Mouse (Mus musculus) heart, embryonic 16.5 days (tissue): ENCODE data around the gene Ripor2. TPM values are rescaled to one million over a fixed set of nuclear protein-coding genes. Genes with fewer than 3 reads are reported as not detected.

Experiments
- ATAC-seq: fragments of 200-750 bp; cut with Nextera tagmentation; replicated peaks from 2 replicates; pipeline ENCODE4 v1.8.0; 2017; ENCODE audit warnings: moderate number of reproducible peaks; ENCODE audit not compliant: insufficient read depth, low FRiP score; ENCODE audit errors: extremely low read depth
- H3K27ac ChIP-seq: fragments of 300-500 bp; sonication (generic); 2 replicates; pipeline ENCODE4 v1.5.1; 2014; ENCODE audit warnings: mild to moderate bottlenecking, low read length, control low read depth, moderate library complexity
- H3K27me3 ChIP-seq: fragments of 300-500 bp; sonication (generic); 2 replicates; pipeline ENCODE4 v1.6.1; 2014; ENCODE audit warnings: low read length, mixed read lengths; ENCODE audit not compliant: control insufficient read depth, insufficient read depth
- H3K36me3 ChIP-seq: fragments of 300-500 bp; sonication (generic); 2 replicates; pipeline ENCODE4 v1.6.1; 2014; ENCODE audit not compliant: control insufficient read depth, insufficient read depth
- H3K4me1 ChIP-seq: fragments of 300-500 bp; sonication (generic); 2 replicates; pipeline ENCODE4 v1.6.1; 2014; ENCODE audit warnings: low read length, mixed read lengths; ENCODE audit not compliant: control insufficient read depth, insufficient read depth
- H3K4me2 ChIP-seq: fragments of 300-500 bp; sonication (generic); 2 replicates; pipeline ENCODE4 v1.6.1; 2014; ENCODE audit warnings: low read depth, mild to moderate bottlenecking, control low read depth, low read length
- H3K4me3 ChIP-seq: fragments of 300-500 bp; sonication (generic); 2 replicates; pipeline ENCODE4 v1.5.1; 2014; ENCODE audit warnings: mild to moderate bottlenecking, control low read depth, low read length
- H3K9ac ChIP-seq: fragments of 300-500 bp; sonication (generic); 2 replicates; pipeline ENCODE4 v1.6.1; 2014; ENCODE audit warnings: low read length, control low read depth
- H3K9me3 ChIP-seq: fragments of 300-500 bp; sonication (generic); replicated peaks from 2 replicates; pipeline ENCODE4 v1.6.1; 2016; ENCODE audit warnings: low read length; ENCODE audit not compliant: control insufficient read depth
- WGBS: fragments of 180-500 bp; shearing (Covaris S2); extraction: QIAGEN DNeasy Blood & Tissue Kit; methylation state at CpG from one replicate; pipeline ENCODE4 v1.1.7; 2014; 5-methylcytosine and 5-hydroxymethylcytosine counted together
- polyA plus RNA-seq: library from polyadenylated mRNA; unstranded; fragments of >200 nt; fragmentation: Nextera tagmentation; extraction: Ambion mirVana; gene quantifications from 2 replicates; pipeline ENCODE4 v1.2.1, GENCODE M21; 2015

Ripor2 gene
- polyA plus RNA-seq, 1 experiment from 2014 or later: 17.3 TPM

GRCm38 (mm10) chr13:24714360-24714885, 132.4 kb downstream of the Ripor2 start:
- no peak overlapping the region for H3K27ac ChIP-seq
- no peak overlapping the region for H3K9ac ChIP-seq
- WGBS: 82% methylated on average over 9 of the region's 9 CpGs
- no peak overlapping the region for H3K4me3 ChIP-seq
- H3K9me3 ChIP-seq: 0 out of 2 replicates have a peak, but pooled peaks cover 2% of the 10 kb centered on the region
- H3K36me3 ChIP-seq: peaks cover 22% of the 10 kb centered on the region
- no peak overlapping the region for H3K4me2 ChIP-seq
- H3K4me1 ChIP-seq: peaks cover 12% of the 10 kb centered on the region
- no peak for ATAC-seq
- H3K27me3 ChIP-seq: no peaks in the 10 kb centered on the region

GRCm38 (mm10) chr13:24715601-24716000, 133.6 kb downstream of the Ripor2 start:
- no peak overlapping the region for H3K27ac ChIP-seq
- H3K4me3 ChIP-seq: no peak overlapping the region
- H3K4me1 ChIP-seq: peaks cover 12% of the 10 kb centered on the region
- 66% methylated on average over 5 of the region's 5 CpGs for WGBS
- no peak overlapping the region for H3K4me2 ChIP-seq
- ATAC-seq: no peak
- peaks cover 22% of the 10 kb centered on the region for H3K36me3 ChIP-seq
- H3K9ac ChIP-seq: no peak overlapping the region
- H3K27me3 ChIP-seq: no peaks in the 10 kb centered on the region
- 0 out of 2 replicates have a peak, but pooled peaks cover 2% of the 10 kb centered on the region for H3K9me3 ChIP-seq

DNA sequence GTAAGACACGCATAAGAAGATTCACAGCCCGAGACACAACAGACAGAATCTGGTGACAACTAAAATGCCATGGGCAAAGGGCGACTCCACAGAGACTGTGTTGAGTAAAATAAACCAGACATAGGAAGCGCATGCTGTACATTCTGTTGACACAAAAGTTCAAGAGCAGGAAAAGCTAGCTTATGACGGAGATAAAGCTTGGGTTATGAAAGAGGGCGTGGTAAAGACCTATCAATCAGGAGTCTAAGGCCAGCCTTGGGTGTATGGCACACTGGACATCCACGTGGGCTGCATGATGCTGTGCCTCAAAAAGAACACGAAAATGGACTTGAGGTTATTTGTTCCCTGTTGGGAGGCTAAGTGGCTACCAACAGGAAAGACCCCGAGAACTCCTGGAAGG, 134.5 kb downstream of the Ripor2 start:
- Histone ChIP-seq H3K27me3 (no peaks in the 10 kb centered on the region), H3K4me2 (no peak overlapping the region), H3K9ac (no peak overlapping the region), H3K9me3 (0 out of 2 replicates have a peak, but pooled peaks cover 2% of the 10 kb centered on the region), H3K4me3 (no peak overlapping the region), H3K27ac (no peak overlapping the region), H3K36me3 (peaks cover 22% of the 10 kb centered on the region), H3K4me1 (peaks cover 8% of the 10 kb centered on the region)
- 59% methylated on average over 9 of the region's 9 CpGs for WGBS
- no peak for ATAC-seq

DNA sequence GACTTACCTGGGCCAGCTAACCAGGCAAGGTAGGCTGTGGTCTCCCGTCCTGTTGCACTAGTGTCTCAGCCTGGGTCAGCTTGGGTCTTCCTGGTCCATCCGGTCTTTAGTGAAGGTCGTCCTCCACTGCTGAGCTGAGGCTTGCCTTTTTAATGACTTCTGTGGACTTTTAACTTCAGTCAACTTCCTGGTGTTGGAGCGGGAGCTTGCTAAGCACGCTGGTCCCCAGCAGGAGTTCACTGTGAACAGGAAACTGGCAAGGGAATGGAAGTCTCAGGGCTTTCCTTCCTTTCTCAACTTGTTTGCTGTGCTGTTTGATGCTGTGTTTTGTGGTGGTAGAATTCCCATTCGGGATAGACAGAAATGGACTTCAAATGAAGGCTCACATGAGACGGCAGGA, 135.7 kb downstream of the Ripor2 start:
- Histone ChIP-seq H3K27ac (no peak overlapping the region), H3K27me3 (no peaks in the 10 kb centered on the region), H3K4me1 (peaks cover 8% of the 10 kb centered on the region), H3K9ac (no peak overlapping the region), H3K9me3 (0 out of 2 replicates have a peak, but pooled peaks cover 2% of the 10 kb centered on the region), H3K4me3 (no peak overlapping the region), H3K4me2 (no peak overlapping the region), H3K36me3 (peaks cover 26% of the 10 kb centered on the region)
- no peak for ATAC-seq
- WGBS: 70% methylated on average over 7 of the region's 7 CpGs

- no peak for ATAC-seq
- WGBS: 66% methylated on average over 10 of the region's 10 CpGs
- Histone ChIP-seq H3K27me3 (no peaks in the 10 kb centered on the region), H3K4me3 (no peak overlapping the region), H3K4me1 (no peaks in the 10 kb centered on the region), H3K9ac (no peak overlapping the region), H3K9me3 (0 out of 2 replicates have a peak, but pooled peaks cover 2% of the 10 kb centered on the region), H3K27ac (no peak overlapping the region), H3K4me2 (no peak overlapping the region), H3K36me3 (peaks cover 31% of the 10 kb centered on the region)
Observed at GRCm38 (mm10) chr13:24721502-24721901, 139.5 kb downstream of the Ripor2 start.

- peaks cover 22% of the 10 kb centered on the region for H3K36me3 ChIP-seq
- H3K27me3 ChIP-seq: no peaks in the 10 kb centered on the region
- H3K9ac ChIP-seq: no peak overlapping the region
- no peaks in the 10 kb centered on the region for H3K4me1 ChIP-seq
- no peak for ATAC-seq
- H3K27ac ChIP-seq: no peak overlapping the region
- H3K4me2 ChIP-seq: no peak overlapping the region
- H3K4me3 ChIP-seq: no peak overlapping the region
- WGBS: 61% methylated on average over 8 of the region's 8 CpGs
- no peaks in the 10 kb centered on the region for H3K9me3 ChIP-seq
Observed at GRCm38 (mm10) chr13:24723699-24724394, 141.9 kb downstream of the Ripor2 start.

GRCm38 (mm10) chr13:24724395-24724759, 142.4 kb downstream of the Ripor2 start:
- Histone ChIP-seq H3K27ac (no peak overlapping the region), H3K4me2 (no peak overlapping the region), H3K9me3 (no peaks in the 10 kb centered on the region), H3K4me1 (no peaks in the 10 kb centered on the region), H3K4me3 (no peak overlapping the region), H3K9ac (no peak overlapping the region), H3K27me3 (no peaks in the 10 kb centered on the region), H3K36me3 (peaks cover 20% of the 10 kb centered on the region)
- 55% methylated on average over 4 of the region's 4 CpGs for WGBS
- ATAC-seq: no peak

DNA sequence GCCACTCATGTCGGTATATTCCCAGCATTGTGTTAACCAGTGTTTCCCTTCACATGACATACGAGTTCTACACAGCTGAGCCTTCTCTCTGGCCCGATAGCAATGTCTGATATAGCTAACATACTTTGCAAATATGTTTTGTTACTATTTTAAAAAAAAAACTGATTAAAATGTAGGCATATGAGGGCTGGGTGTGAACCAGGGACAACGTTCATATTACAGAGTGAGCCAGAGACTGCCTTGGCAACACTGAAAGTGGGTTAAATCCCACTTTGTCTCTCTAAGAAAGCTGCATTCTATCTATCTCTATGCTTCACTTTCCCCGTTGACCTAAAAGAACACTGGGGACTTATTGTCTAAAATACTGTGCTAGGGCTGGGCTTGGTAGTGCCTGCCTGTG, 147.1 kb downstream of the Ripor2 start:
- WGBS: 83% methylated on average over 5 of the region's 5 CpGs

DNA sequence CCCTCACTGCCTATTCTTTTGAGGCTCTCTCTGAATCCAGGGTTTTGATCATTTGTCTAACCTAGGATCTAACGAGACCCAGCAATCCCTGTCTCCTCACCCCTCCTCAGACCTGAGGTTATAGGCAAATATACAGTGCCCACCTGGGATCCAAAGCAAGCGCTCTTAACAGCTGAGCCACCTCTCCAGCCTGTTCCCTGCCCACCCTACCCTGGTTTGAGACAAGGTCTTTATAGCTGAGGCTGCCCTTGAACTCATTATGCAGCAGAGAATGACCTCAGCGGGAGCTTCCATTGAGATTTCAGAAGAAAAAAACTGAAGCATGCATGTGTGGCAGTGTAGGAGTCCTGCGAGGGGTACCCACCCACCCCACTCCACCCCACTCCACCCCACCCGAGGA, 152.5 kb downstream of the Ripor2 start:
- 86% methylated on average over 5 of the region's 5 CpGs for WGBS
- Histone ChIP-seq H3K4me2 (no peak overlapping the region), H3K27me3 (no peaks in the 10 kb centered on the region), H3K4me3 (no peak overlapping the region), H3K9ac (no peak overlapping the region), H3K4me1 (peaks cover 13% of the 10 kb centered on the region; the same call in 1 of the 2 replicates), H3K36me3 (peaks cover 6% of the 10 kb centered on the region; the same call in 1 of the 2 replicates), H3K27ac (peak overlapping the region; percentile 52; the same call in 1 of the 2 replicates), H3K9me3 (no peaks in the 10 kb centered on the region)
- no peak for ATAC-seq

More for the DNA sequence above, 147.1 kb downstream of the Ripor2 start:
- no peaks in the 10 kb centered on the region for H3K4me1 ChIP-seq
- H3K9ac ChIP-seq: no peak overlapping the region
- H3K36me3 ChIP-seq: peaks cover 14% of the 10 kb centered on the region
- no peak overlapping the region for H3K4me2 ChIP-seq
- H3K9me3 ChIP-seq: no peaks in the 10 kb centered on the region
- no peaks in the 10 kb centered on the region for H3K27me3 ChIP-seq
- no peak for ATAC-seq
- H3K27ac ChIP-seq: no peak overlapping the region
- no peak overlapping the region for H3K4me3 ChIP-seq
